Mouse (Mus musculus): ENCODE measurements around the gene Zfp956. TPM values are rescaled to one million over a fixed set of nuclear protein-coding genes. Genes with fewer than 3 reads are reported as not detected.

Zfp956 gene
- polyA plus RNA-seq, 1 experiment from 2014 or later = 19.3 TPM

DNA sequence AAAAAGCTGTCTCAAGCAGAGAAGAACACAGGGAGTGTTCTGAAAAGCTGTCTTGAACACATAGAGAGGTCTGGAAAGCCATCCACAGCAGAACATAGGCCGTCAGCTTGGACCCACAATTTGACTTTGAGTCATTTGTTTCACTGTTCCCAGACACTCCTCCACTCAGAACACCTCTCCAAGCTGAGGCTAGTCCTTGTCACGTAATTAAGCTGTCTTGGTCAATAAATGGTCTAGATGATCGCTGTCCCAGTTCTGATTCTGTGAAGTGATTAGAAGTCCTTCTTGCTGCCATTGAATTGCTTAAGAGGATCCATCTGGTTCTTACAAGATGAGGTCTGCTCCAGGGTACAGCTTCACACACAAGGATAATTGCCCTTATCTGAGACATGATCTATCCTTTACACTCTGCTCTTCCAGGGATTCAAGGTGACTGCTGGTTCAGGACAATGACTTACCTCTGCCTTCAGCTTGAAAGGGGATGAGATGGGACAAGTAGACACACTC is 34.4 kb upstream of the Zfp956 start:
- H3K4me1 ChIP-seq (replicated peaks; ENCODE audit: control insufficient read depth, insufficient read depth, low read length) = peaks cover 11% of the 10 kb centered on the region
- H3K27me3 ChIP-seq (ENCODE audit: control insufficient read depth, insufficient read depth, low read length) = no peaks in the 10 kb centered on the region
- ATAC-seq (ENCODE audit: low FRiP score) (no peak), DNase-seq (ENCODE audit: low spot score) (no peak)
- no peaks in the 10 kb centered on the region for H3K36me3 ChIP-seq (replicated peaks; ENCODE audit: control insufficient read depth, insufficient read depth)
- H3K4me2 ChIP-seq (replicated peaks) = no peak overlapping the region
- H3K9ac ChIP-seq = no peak overlapping the region
- no peak overlapping the region for H3K27ac ChIP-seq
- WGBS = 76% methylated on average over 3 of the region's 3 CpGs
- no peaks in the 10 kb centered on the region for H3K9me3 ChIP-seq (ENCODE audit: control insufficient read depth, low read length)
- H3K4me3 ChIP-seq (replicated peaks; ENCODE audit: low read length) = no peak overlapping the region

- Histone ChIP-seq H3K4me3 (replicated peaks; ENCODE audit: low read length) (peak overlapping the region; percentile 58), H3K4me2 (replicated peaks) (peak overlapping the region; percentile 91), H3K27ac (peak overlapping the region; percentile 94), H3K9ac (peak overlapping the region; percentile 69), H3K9me3 (ENCODE audit: control insufficient read depth, low read length) (no peaks in the 10 kb centered on the region), H3K4me1 (replicated peaks; ENCODE audit: control insufficient read depth, insufficient read depth, low read length) (peaks cover 11% of the 10 kb centered on the region), H3K27me3 (ENCODE audit: control insufficient read depth, insufficient read depth, low read length) (no peaks in the 10 kb centered on the region), H3K36me3 (replicated peaks; ENCODE audit: control insufficient read depth, insufficient read depth) (no peaks in the 10 kb centered on the region)
- ATAC-seq (ENCODE audit: low FRiP score) (peak; percentile 52), DNase-seq (ENCODE audit: low spot score) (no peak)
- WGBS = 28% methylated on average over 11 of the region's 11 CpGs
These were observed 33.3 kb upstream of the Zfp956 start for GRCm38 (mm10) chr6:47919646-47920446.

DNA sequence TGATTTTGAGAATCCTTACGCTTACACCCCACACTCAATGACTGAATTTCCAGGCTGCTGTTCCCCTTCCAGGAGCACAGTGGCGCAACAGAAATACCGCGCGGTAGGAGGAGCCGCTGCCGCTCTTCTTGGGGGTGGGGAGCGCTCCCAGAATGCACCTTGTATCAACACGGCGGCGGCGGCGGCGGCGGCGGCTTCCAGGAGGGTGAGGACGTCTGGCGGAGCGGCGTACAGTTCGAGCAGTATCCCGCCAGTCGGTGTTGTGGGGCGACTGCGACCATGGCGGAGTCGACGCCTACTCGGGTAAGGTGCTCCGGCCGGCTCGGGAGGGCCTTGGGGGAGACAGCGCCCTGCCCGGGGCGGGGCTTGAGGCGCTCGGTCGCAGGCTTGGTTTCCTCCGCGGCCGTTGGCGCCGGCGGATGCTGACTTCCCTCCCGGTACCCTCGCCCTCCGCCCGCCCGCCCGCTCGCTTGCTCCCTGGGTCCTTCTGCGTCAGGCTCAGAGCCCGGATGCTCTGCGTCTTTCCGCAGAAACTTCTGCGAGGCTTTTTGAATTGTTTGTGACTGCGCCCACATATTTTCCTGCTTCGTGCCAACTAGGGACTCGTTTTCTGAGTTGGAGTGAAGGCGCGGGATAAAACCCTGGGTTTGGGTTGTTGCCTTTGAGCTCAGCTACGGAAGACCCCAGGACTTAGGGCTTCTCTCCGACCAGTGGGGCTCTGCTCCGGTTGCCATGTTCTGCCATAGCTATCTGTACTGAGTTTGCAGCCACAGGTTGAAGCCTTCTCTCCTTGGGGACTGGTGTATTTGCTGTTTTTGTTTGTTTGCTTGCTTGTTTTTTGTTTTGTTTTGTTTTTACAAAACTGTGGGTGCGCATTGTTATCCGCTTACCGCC is 32.5 kb upstream of the Zfp956 start, which contains the start of gene Zfp212:
Gene Zfp212, plus strand, starts transcription at position 30 of the 894 bp plus-strand sequence.
- peak within 1 kb of the TSS; percentile 69 for H3K9ac ChIP-seq
- WGBS = 1% methylated on average over 66 of the region's 67 CpGs
- ATAC-seq (ENCODE audit: low FRiP score) = peak; percentile 95

GRCm38 (mm10) chr6:47942461-47942860 is 10.7 kb upstream of the Zfp956 start:
- no peaks in the 10 kb centered on the region for H3K9me3 ChIP-seq (ENCODE audit: control insufficient read depth, low read length)
- peak overlapping the region; percentile 39 for H3K4me3 ChIP-seq (replicated peaks; ENCODE audit: low read length)
- no peaks in the 10 kb centered on the region; the same call in 1 of the 2 replicates for H3K4me1 ChIP-seq (replicated peaks; ENCODE audit: control insufficient read depth, insufficient read depth, low read length)
- no peaks in the 10 kb centered on the region for H3K36me3 ChIP-seq (replicated peaks; ENCODE audit: control insufficient read depth, insufficient read depth)
- no peak for DNase-seq (ENCODE audit: low spot score)
- ATAC-seq (ENCODE audit: low FRiP score) = no peak
- H3K4me2 ChIP-seq (replicated peaks) = peak overlapping the region; percentile 78
- WGBS = 49% methylated on average over 12 of the region's 12 CpGs
- no peak overlapping the region for H3K27ac ChIP-seq
- peak overlapping the region; percentile 69; the same call in 1 of the 2 replicates for H3K9ac ChIP-seq
- no peaks in the 10 kb centered on the region; the same call in 1 of the 2 replicates for H3K27me3 ChIP-seq (ENCODE audit: control insufficient read depth, insufficient read depth, low read length)

More for the DNA sequence above, 32.5 kb upstream of the Zfp956 start, which contains the start of gene Zfp212:
- Histone ChIP-seq H3K36me3 (replicated peaks; ENCODE audit: control insufficient read depth, insufficient read depth) (no peaks in the 10 kb centered on the region), H3K4me3 (replicated peaks; ENCODE audit: low read length) (peak within 1 kb of the TSS; percentile 58), H3K4me2 (replicated peaks) (peak within 1 kb of the TSS; percentile 91), H3K27me3 (ENCODE audit: control insufficient read depth, insufficient read depth, low read length) (no peaks in the 10 kb centered on the region), H3K9me3 (ENCODE audit: control insufficient read depth, low read length) (no peaks in the 10 kb centered on the region), H3K4me1 (replicated peaks; ENCODE audit: control insufficient read depth, insufficient read depth, low read length) (peaks cover 11% of the 10 kb centered on the region), H3K27ac (peak within 1 kb of the TSS; percentile 94)
- DNase-seq (ENCODE audit: low spot score) = peak; percentile 86

GRCm38 (mm10) chr6:47943021-47943691 is 10.0 kb upstream of the Zfp956 start:
- Histone ChIP-seq H3K4me1 (replicated peaks; ENCODE audit: control insufficient read depth, insufficient read depth, low read length) (no peaks in the 10 kb centered on the region; the same call in 1 of the 2 replicates), H3K27me3 (ENCODE audit: control insufficient read depth, insufficient read depth, low read length) (no peaks in the 10 kb centered on the region; the same call in 1 of the 2 replicates), H3K4me3 (replicated peaks; ENCODE audit: low read length) (peak overlapping the region; percentile 39), H3K9me3 (ENCODE audit: control insufficient read depth, low read length) (no peaks in the 10 kb centered on the region), H3K4me2 (replicated peaks) (peak overlapping the region; percentile 78), H3K27ac (no peak overlapping the region), H3K36me3 (replicated peaks; ENCODE audit: control insufficient read depth, insufficient read depth) (no peaks in the 10 kb centered on the region), H3K9ac (peak overlapping the region; percentile 69)
- ATAC-seq (ENCODE audit: low FRiP score) (peak; percentile 79), DNase-seq (ENCODE audit: low spot score) (peak; percentile 47)
- WGBS = 8% methylated on average over 64 of the region's 64 CpGs

GRCm38 (mm10) chr6:47943721-47944120 is 9.5 kb upstream of the Zfp956 start:
- Histone ChIP-seq H3K36me3 (replicated peaks; ENCODE audit: control insufficient read depth, insufficient read depth) (no peaks in the 10 kb centered on the region), H3K4me1 (replicated peaks; ENCODE audit: control insufficient read depth, insufficient read depth, low read length) (no peaks in the 10 kb centered on the region; the same call in 1 of the 2 replicates), H3K27ac (no peak overlapping the region), H3K9ac (no peak overlapping the region), H3K27me3 (ENCODE audit: control insufficient read depth, insufficient read depth, low read length) (no peaks in the 10 kb centered on the region; the same call in 1 of the 2 replicates), H3K4me3 (replicated peaks; ENCODE audit: low read length) (peak overlapping the region; percentile 39), H3K4me2 (replicated peaks) (peak overlapping the region; percentile 78), H3K9me3 (ENCODE audit: control insufficient read depth, low read length) (no peaks in the 10 kb centered on the region)
- DNase-seq (ENCODE audit: low spot score) (no peak), ATAC-seq (ENCODE audit: low FRiP score) (no peak)
- 88% methylated on average over 3 of the region's 3 CpGs for WGBS

GRCm38 (mm10) chr6:47947388-47947787 is 5.8 kb upstream of the Zfp956 start:
- Histone ChIP-seq H3K4me1 (replicated peaks; ENCODE audit: control insufficient read depth, insufficient read depth, low read length) (no peaks in the 10 kb centered on the region; the same call in 1 of the 2 replicates), H3K4me2 (replicated peaks) (no peak overlapping the region), H3K9ac (no peak overlapping the region), H3K27ac (no peak overlapping the region), H3K36me3 (replicated peaks; ENCODE audit: control insufficient read depth, insufficient read depth) (no peaks in the 10 kb centered on the region), H3K9me3 (ENCODE audit: control insufficient read depth, low read length) (no peaks in the 10 kb centered on the region), H3K4me3 (replicated peaks; ENCODE audit: low read length) (no peak overlapping the region), H3K27me3 (ENCODE audit: control insufficient read depth, insufficient read depth, low read length) (no peaks in the 10 kb centered on the region; the same call in 1 of the 2 replicates)
- DNase-seq (ENCODE audit: low spot score) (no peak), ATAC-seq (ENCODE audit: low FRiP score) (no peak)
- 95% methylated on average over 4 of the region's 4 CpGs for WGBS

DNA sequence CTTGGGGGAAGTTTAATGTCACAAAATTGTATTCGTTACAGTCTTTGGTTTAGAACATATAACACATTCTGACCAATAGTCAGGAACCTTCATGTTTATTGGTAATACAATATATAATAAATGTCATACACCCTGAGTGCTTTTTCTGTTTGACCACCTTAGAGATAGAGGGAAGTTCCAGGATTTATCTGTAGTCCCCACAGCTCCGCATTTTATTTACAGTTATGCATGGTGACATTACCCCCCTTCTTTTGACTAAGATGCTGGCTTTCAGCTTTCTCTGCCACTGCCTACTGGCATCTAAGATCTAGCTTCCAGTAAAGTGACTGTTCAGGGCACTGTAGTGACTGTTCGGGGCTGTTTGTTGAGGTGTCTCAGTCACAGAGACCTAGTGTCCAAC is 1.2 kb downstream of the Zfp956 start:
- H3K27me3 ChIP-seq (ENCODE audit: control insufficient read depth, insufficient read depth, low read length) = no peaks in the 10 kb centered on the region
- peak overlapping the region; percentile 50 for H3K4me3 ChIP-seq (replicated peaks; ENCODE audit: low read length)
- no peaks in the 10 kb centered on the region for H3K9me3 ChIP-seq (ENCODE audit: control insufficient read depth, low read length)
- peaks cover 12% of the 10 kb centered on the region for H3K4me1 ChIP-seq (replicated peaks; ENCODE audit: control insufficient read depth, insufficient read depth, low read length)
- DNase-seq (ENCODE audit: low spot score) (no peak), ATAC-seq (ENCODE audit: low FRiP score) (no peak)
- no peak overlapping the region for H3K27ac ChIP-seq
- WGBS = 96% methylated on average over 3 of the region's 3 CpGs
- H3K36me3 ChIP-seq (replicated peaks; ENCODE audit: control insufficient read depth, insufficient read depth) = peaks cover 31% of the 10 kb centered on the region
- H3K4me2 ChIP-seq (replicated peaks) = peak overlapping the region; percentile 78
- H3K9ac ChIP-seq = 0 out of 2 replicates have a peak overlapping the region, but pooled peaks have one; percentile 3

Data from hindbrain, embryonic 14.5 days (tissue).